Mouse (Mus musculus) layer of hippocampus, postnatal 25 days (tissue): ENCODE data around the gene Cdadc1. TPM values are rescaled to one million over a fixed set of nuclear protein-coding genes. Genes with fewer than 3 reads are reported as not detected.
"Not testable (repeated sequence)": the region's sequence is repeated elsewhere in the genome, so short reads cannot be mapped to it uniquely, and the experiment has no call there.

ENCODE experiments used
- DNase-seq, 2 experiments: peaks; one replicate each; pipeline ENCODE4 v3.0.0; 2022; ENCODE audit warnings: mixed read lengths in 2 of 2, low spot score in 1 of 2; ENCODE audit errors: extremely low spot score in 1 of 2
- total RNA-seq, 2 experiments: library from RNA; stranded (reverse); gene quantifications; 2 replicates each; pipeline ENCODE4 v1.2.3; 2021

Gene Cdadc1
- total RNA-seq, 2 experiments from 2014 or later = 65.0 to 67.0 TPM

DNA sequence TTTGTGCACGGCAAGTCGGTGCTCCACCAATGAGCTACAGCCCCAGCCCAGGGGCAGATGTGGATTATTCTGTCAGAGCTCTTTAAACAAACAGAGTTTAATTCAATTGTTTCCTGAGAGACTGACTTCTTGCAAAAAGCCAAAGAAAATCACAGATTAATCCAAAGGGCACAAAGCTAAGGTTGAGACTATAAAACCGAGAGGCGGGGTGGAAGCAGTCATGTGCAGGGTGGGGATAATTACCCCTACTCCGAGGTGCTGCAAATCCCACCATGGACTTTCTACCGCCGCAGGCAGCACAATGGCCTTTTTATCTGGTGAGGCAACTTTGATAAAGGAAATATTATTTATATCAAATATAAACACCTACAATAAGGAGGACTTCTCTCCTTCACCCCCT, 19.0 kb upstream of the Cdadc1 start:
- DNase-seq = no peak

DNA sequence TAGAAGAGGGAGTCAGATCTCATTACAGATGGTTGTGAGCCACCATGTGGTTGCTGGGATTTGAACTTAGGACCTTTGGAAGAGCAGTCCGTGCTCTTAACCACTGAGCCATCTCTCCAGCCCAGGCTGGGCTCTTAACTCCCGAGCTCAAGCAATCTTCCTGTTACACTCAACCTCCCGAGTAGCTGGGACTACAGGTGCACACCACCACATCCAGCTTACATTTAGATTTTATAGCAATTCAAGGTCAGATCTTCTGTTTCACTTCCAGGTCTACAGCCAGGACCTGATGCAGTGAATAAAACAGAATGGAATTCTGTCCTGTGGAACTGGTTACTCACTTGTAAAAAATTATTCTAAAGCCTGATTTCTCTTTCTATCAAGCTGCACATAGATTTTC, 16.4 kb upstream of the Cdadc1 start:
- DNase-seq = not testable (repeated sequence)

DNA sequence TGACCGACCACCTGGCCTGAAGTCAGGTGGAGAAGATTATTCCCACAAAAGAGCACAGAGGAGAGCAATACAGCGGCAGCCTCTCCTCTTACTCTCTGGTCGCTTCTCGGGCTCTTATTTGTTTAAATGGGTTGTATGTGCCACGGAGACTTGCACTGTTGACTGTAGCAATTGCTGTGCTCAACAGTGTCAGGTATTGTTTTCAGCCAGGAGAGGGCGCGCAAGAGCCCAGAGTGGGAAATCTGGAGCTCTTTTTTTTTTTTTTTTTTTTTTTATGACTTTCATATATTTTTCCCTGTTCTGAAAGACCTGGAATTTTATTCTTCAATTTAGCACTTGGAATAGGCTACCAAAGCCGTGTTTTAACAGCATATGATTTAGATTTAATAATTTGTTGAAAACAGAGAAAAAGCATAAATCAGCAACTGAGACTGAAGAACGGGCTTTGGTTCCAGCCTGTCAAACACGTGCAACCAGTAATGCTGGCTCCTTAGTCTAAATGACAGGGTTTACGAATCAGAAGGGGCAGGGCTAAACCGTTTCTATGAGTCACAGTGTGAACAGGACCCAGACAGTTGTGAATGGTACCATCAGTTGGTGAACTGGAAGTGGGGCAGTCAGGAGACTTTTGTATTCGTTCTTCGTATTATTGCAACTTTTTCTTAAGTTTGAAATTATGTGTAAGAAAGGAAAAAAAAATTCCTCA, 15.3 kb upstream of the Cdadc1 start:
- peak; percentile 28 to 82 for DNase-seq

DNA sequence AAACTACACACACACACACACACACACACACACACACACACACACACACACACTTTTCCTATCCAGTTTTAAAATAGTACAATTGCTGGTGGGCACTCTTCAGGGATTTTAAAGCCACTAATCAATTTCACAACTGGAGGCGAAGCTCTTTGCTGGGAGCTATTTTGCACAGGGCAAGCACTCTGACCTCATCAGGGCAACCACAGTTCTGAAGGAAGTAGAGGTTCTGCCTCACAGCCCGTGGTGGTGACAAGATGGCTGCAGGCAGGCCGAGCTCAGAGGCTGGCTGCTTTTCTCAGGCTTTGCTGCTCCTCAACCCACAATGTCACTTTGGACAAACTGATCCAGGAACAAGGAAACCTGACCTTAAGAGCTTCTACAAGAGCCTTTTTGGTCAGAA, 9.3 kb upstream of the Cdadc1 start:
- DNase-seq = no peak

DNA sequence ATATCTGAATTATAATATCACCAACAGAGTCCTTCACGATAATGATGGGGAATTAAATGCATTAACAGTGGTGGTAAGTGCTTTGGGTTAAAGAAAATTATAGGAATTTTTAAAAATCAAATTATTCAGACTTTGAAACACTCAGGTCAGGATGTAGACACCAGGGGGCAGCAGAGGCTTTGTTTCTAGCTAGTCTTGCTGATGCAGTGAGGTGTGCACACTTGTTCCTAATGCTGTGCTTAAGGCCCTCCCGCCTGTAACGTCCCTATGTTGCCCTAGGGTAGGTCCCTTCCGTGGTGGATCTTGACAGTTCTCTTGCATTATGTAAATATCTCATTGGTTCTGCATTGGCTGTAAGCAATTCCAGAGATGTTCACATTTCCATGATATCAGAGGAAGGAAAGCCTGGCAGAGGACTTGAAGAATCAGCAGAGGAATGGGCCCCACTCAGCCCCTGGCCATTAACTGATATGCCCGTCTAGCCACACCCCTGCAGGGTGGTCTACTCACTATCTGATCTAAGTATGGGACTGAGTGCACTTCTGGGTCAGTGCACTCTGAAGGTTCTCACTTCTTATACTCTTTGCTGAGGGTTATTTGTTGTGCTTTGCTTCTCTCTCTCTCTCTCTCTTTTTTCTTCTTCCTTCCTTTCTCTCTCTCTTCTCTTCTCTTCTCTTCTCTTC, 8.1 kb upstream of the Cdadc1 start:
- peak; percentile 38 to 89 for DNase-seq

DNA sequence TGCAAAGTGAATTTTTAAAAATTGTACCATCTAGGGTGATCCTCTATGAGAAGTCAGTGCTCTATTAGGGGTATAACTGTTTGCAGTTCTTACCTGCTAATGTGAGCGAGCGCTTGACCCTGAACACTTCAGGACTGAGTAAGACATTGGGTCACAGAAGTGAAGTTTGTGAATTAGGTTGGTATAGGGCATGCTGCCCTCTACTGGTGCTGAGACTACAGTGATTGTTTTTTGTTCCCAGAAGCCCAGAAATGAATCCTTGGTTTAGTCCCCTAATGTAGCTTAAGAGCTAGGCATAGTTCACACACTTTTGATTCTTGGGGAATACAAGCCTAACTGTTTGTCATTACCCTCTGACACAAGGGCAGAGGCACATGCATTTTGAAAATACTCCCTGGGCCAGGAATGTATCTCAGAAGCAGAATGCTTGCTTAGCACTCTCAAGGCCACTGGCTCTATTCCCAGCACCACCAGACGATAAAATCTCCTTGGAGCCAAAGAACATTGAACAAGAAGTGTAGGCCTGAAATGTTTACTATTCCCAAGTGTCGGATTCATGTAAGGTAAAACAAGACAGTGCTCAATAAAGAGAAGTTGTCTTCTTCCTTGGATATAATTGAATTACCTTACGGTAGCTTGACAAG, 6.4 kb upstream of the Cdadc1 start:
- peak in 1 of 2 experiments; percentile 24 for DNase-seq

DNA sequence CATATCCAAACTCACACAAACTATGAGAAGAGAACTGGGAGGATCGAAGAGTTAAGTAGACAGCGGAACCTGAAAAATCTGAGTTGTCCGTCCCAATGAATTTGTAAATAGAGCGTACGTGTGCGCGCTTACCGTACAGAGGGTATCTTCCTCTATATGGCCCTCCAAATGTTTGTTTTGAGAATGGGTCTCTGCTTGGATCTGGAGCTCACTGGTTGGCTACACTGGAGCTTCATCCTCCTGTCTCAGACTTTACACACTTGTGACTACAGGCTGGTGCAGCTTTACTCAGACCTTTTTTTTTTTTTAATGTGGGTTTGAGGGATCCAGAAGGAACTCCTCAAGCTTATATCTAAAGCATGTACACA, 485 bp upstream of the Cdadc1 start:
- DNase-seq = no peak

DNA sequence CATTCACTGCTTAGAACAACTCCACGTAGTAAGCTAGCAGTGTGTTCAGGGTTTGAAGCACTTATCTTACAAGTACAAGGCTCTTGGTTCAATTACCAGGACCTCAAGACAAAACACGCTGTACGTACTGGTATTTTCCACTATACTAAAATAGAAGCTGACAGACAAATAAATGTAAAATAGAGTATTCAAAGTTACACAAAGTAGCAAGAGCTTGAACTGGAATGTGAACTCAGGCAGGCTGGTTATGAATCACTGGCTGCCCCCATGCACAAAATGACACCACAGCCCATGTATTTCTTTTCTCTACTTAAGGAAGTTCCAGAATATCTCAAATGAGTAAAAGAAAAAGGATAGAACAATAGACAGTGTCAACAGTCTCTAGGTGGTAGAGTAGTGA, 2.8 kb downstream of the Cdadc1 start:
- no peak for DNase-seq

DNA sequence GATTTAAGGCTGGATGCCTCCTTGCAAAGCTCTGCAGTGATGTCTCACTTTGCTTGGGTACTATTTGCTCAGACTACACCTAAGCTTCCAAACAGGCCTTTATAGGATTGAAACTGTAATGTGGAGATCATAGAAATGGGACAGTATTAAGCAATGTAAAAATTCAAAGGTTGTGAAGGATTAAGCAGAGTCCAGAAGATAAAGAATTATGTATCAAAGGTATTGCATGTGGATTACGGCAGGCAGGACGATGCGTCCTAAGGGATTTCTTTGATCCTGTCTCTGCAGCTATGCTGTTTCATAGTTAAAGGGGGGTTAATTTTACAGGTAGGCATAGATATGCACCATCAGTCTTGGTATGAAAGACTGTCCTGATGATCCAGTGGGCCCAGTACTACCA, 5.2 kb downstream of the Cdadc1 start:
- DNase-seq = no peak

DNA sequence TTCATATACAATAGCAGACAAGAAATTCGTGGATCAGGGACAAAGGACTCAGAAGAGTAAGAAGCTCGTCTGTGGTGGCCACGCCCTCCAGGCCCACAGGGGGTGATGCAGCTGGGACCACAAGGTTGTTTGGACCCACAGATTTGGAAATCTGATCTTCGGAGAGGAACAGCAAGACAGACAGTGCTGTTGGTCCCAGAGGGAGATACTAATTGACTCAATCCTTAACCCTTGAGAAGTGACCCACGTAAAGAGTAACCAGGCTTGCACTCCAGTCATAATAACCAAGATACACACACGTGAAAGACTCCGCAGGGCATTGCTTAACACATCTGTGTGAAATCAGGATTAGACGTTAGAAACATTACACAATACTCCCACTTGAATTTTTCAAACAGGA, 5.9 kb downstream of the Cdadc1 start:
- no peak for DNase-seq

DNA sequence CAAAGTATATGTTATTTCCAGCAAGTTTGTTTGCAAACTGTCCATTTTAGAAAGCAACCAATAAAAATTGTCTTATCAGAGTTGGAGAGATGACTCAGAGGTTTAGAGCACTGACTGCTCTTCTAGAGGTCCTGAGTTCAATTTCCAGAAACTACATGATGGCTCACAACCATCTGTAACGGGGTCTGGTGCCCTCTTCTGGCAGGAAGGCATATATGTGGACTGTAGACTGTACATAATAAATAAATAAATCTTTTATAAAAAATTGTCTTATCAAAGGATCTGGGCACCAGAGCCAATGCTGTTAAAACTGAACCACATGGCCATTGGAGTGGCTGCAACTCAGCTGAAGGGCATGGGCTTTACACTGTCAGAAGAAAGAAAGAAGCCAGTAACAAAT, 7.1 kb downstream of the Cdadc1 start:
- DNase-seq = peak in 1 of 2 experiments; percentile 22

DNA sequence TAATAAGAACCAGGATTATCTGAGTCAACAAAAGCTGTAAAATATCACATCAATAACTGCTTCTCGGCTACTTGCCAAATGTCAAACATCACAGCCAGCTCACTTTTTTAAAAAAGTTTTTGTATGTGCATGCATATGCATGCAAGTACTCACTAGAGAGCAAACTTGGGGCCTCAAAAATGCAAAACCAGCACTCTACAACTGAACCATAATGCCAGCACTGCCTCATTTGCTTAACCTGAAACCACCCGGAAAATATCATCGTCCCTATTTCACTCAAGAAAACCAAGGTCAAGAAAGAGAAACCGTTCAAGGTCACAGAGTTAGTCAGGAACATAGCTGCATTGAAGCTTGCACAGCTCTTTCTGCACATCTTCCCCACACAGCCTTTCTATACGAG, 21.4 kb downstream of the Cdadc1 start:
- DNase-seq = no peak

DNA sequence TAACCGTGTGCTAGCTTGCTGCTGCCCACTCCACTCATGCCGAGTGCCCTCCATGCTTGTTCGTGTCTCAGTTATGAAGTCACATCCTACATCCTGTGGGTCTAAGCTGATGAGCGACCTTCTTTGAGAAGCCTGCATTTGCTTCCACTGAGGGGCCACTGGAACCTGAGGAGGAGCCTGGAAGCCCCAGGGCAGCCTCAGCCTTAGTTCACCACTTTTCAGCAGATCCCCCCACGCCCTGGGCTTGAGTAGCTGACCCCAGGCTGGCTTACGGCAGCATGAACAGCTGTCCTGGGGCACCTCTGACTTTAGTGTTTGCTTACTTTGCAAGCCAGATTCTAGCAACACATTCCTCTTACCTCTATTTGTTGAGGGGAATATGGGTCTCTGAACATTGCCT, 31.0 kb downstream of the Cdadc1 start:
- DNase-seq = no peak

DNA sequence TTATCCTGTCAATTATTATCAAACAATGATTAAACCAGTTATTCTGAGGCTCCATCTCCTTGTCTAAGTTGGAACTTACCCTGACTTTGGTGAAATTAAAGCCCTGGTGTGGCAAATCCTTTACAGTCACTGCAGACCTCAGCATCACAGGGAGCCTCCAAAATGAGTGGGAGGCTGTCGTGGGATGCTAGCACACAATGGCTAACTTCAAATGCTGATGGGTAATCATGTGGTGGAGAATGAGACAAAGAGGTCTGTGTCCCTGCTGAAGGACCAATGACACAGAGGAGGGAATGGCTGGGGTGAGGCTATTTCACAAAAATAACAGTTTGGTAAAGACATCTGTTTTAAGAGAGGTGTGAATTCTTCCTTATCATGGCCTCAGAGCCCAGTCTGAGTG, 39.9 kb downstream of the Cdadc1 start:
- no peak for DNase-seq

DNA sequence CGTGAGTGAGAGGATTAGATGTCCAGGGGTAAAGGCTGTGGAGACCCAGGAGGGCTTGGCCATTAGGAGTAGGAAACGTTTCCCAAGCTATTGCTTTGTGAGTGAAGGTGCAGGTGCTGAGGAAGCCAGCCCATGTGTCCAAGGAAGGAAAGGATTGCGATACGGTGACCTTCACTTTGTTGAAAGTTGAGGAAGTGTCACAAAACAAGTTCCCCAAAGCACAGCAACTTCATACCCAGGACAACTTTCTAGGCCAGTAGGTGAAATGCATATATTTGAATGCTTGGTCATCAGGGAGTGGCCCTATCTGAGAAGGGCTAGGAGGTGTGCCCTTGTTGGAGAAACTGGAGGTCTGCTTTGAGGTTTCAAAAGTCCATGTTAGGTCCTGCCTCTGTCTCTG, 40.7 kb downstream of the Cdadc1 start:
- no peak for DNase-seq

DNA sequence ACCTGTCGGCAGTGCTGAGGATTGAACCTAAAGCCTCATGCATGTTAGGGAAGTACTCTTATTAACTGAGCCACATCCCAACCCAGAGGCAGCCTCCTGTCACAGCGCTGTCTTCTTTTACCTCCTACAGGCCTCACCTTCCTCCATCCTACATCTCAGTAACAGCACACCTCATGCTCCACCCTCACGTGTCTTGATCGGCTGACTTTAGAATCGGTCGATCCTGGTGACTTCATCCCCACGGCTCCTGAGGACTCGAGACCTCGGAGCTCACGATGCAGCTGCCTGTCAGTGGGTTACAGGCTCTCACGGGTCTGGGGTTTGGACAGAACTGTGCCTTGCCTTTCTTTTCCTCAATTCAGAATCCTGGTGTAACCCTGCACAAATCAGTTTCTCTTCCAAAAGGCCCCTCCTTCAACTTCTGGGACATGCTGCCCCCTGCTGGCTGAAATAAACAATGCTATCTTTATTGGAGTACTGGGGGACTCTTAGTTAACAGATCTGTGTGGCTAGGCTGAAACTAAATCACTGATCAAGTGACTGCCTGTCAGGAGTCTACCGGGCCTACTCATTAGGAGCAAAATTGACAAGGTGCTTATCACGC, 41.7 kb downstream of the Cdadc1 start:
- DNase-seq = peak; percentile 72 to 91

DNA sequence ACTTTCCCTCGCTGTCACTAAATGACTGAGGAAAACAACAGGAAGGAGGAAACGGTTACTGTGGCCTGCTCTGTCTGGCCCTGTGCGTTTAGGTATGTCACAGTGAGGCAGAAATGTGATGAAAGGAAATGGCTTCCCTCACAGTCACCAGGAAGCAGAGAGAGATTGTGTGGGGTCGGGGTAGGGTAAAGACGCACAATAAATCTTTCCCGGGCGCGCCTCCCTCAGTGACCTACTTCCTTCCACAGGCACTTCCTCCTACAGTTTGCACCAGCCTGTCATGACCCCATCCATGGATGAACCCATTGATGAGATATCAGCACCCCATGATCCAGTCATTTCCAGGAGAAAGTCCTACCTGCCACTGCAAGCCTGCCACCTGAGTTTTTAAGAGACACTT, 42.7 kb downstream of the Cdadc1 start:
- no peak for DNase-seq

DNA sequence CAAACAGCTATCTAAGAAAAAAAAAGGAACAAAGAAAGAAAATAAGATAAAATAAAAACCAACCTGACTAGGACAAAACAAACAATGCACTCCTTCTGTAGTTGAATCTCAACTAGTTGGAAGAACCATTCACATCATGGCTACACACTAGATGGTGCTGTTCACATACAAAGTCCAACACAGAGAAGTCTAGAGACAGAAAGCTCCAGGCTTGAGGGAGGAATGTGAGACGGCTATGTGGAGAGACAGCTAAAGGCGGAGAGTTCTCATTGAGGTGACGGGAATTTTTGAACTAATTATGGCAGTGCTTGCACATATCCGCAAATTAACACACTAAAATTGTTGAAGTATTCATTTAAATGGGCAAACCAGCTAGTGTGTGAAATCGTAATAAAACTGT, 43.7 kb downstream of the Cdadc1 start:
- no peak for DNase-seq

DNA sequence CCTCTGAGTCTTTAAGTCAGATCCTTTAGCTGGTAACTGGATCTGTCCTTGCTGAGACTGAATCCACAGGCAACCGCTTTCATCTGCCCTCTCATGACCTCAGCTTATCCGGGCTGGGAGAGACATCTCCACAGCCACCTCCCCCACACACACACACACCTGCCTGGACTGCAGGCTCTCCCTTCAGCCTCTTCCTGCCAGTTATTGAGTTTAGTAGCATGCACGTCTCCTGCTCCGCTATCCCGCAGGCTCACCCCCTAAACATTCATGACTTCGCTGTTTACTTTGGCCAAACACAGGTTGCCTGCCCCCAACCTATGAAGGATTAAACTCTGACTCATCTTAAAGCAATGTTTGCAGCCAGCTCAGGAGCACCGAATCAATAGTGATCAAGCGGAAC, 45.8 kb downstream of the Cdadc1 start:
- no peak for DNase-seq

DNA sequence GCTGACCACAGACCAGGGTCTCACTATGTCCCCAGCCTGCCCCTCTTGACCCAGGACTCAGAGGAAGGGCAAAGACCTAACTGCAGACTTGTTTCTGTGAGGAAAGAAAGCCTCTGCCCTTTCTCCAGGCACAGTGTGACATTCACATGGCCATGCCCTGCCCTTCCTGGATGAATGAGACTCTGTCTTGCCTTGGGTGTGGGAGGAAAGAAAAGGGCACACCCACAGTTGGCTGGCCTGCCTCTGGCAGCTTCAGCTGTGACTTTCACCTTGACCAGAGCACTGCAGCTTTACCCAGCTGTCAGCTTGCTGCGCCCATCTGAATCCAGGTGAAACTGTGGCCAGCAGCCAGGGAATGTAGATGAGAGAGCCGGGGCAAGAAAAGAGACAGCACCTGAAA, 46.9 kb downstream of the Cdadc1 start:
- no peak for DNase-seq

DNA sequence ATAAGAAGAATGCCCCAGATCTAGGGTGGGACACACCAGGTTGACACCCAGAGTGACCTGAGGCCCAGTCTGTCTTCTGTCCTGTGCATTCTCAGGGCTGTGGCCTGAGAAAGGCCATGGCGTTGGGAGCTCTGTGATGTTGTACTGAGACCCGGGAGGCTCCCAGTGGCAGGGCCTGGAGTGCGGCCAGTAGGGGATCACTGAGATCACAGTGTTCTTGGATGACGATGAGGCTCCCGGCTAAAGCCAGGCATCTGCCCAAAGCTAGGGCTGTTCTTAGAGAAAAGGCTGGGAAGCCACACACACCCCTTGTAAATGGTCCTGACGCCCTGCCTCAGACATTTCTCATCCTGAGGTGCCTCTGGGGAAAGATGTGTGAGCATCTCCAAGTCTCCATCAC, 48.7 kb downstream of the Cdadc1 start:
- DNase-seq = peak in 1 of 2 experiments; percentile 21
